Mouse (Mus musculus) embryonic fibroblast, embryonic 13.5 days (primary cell): ENCODE results near the gene Btnl4. TPM values are rescaled to one million over a fixed set of nuclear protein-coding genes. Genes with fewer than 3 reads are reported as not detected.

ENCODE experiments used
- H3K27ac ChIP-seq: 2 replicates; pipeline ENCODE4 v1.5.1; 2012; ENCODE audit warnings: low read length, control low read depth, inconsistent platforms; ENCODE audit not compliant: insufficient read depth
- H3K4me1 ChIP-seq: 2 replicates; pipeline ENCODE4 v1.6.1; 2011; ENCODE audit warnings: low read length; ENCODE audit not compliant: control insufficient read depth, insufficient read depth
- H3K4me3 ChIP-seq: 2 replicates; pipeline ENCODE4 v1.5.1; 2011; ENCODE audit warnings: mild to moderate bottlenecking, control low read depth, low read length; ENCODE audit not compliant: insufficient read depth
- CTCF ChIP-seq: IDR thresholded peaks from 2 replicates; pipeline ENCODE4 v1.5.1; 2011; ENCODE audit warnings: mild to moderate bottlenecking, control low read depth, low read length, moderate library complexity, borderline replicate concordance; ENCODE audit not compliant: insufficient read depth
- POLR2A ChIP-seq: IDR thresholded peaks from 2 replicates; pipeline ENCODE4 v1.6.1; 2011; ENCODE audit warnings: low read depth, mild to moderate bottlenecking, control low read depth, low read length, moderate library complexity
- polyA plus RNA-seq: library from polyadenylated mRNA; stranded (reverse); fragments of >200 nt; gene quantifications from 2 replicates; pipeline ENCODE4 v1.2.4, GENCODE M21; 2011; ENCODE audit warnings: low read depth; ENCODE audit not compliant: missing spikeins, insufficient read length

Gene Btnl4
- polyA plus RNA-seq, 1 experiment = not detected

- Histone ChIP-seq H3K4me3 (no peak overlapping the region), H3K27ac (peak overlapping the region; percentile 53), H3K4me1 (peaks cover 14% of the 10 kb centered on the region)
- TF ChIP-seq POLR2A = no peak
- TF ChIP-seq CTCF = no peak
Measured at GRCm38 (mm10) chr17:34437606-34438005, 39.5 kb downstream of the Btnl4 start.

- TF ChIP-seq CTCF (no peak), POLR2A (no peak)
- H3K4me1 ChIP-seq = peaks cover 14% of the 10 kb centered on the region
- no peak overlapping the region for H3K4me3 ChIP-seq
- H3K27ac ChIP-seq = peak overlapping the region; percentile 38
Measured at GRCm38 (mm10) chr17:34437120-34437519, 40.0 kb downstream of the Btnl4 start.

- TF ChIP-seq POLR2A (no peak), CTCF (no peak)
- H3K27ac ChIP-seq = no peak overlapping the region
- no peaks in the 10 kb centered on the region for H3K4me1 ChIP-seq
- no peak overlapping the region for H3K4me3 ChIP-seq
Measured at GRCm38 (mm10) chr17:34427597-34427996, 49.5 kb downstream of the Btnl4 start.

DNA sequence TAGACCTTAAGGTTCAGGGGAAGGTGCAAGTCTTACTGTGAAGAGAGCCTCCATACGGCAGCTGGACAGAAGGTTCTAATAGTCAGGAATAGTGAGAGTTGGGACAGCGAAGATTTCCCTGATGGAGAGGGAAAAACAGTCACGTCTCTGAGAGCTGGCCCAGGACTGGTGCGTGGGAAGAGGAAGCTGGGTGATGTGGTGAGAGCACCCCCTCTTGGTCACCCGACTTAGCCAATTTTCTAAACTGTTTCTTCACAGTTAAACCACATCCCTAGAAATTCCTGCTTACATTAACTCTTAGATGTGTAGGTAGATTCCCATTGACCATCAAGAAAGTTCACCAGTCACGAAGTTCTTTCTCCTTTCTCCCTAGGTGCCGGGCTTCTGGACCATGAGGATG is 57.1 kb downstream of the Btnl4 start:
- H3K4me3 ChIP-seq = no peak overlapping the region
- no peak for TF ChIP-seq POLR2A
- no peak for TF ChIP-seq CTCF
- no peak overlapping the region for H3K27ac ChIP-seq
- no peaks in the 10 kb centered on the region for H3K4me1 ChIP-seq

Other genes starting within 250 kb of the Btnl4 start
- not detected in 2 replicates for gene H2-Ob, start 238.4 kb downstream of the Btnl4 start, polyA plus RNA-seq
- not detected in 2 replicates for gene H2-Ab1, start 219.6 kb downstream of the Btnl4 start, polyA plus RNA-seq
- gene H2-Aa, start 189.5 kb downstream of the Btnl4 start, polyA plus RNA-seq = not detected in 2 replicates
- not detected in 2 replicates for gene H2-Eb1, start 171.5 kb downstream of the Btnl4 start, polyA plus RNA-seq
- not detected in 2 replicates for gene H2-Eb2, start 151.7 kb downstream of the Btnl4 start, polyA plus RNA-seq
- not detected in 2 replicates for gene Btnl2, start 122.5 kb downstream of the Btnl4 start, polyA plus RNA-seq
- not detected in 2 replicates for gene Btnl1, start 100.2 kb downstream of the Btnl4 start, polyA plus RNA-seq
- gene BC051142, start 78.5 kb downstream of the Btnl4 start, polyA plus RNA-seq = not detected in 2 replicates
- not detected in 2 replicates for gene Btnl6, start 40.0 kb upstream of the Btnl4 start, polyA plus RNA-seq
- gene Notch4, start 87.0 kb upstream of the Btnl4 start, polyA plus RNA-seq = 0.28 and 0.56 TPM in 2 replicates
- 0.99 and 1.0 TPM in 2 replicates for gene Gpsm3, start 112.5 kb upstream of the Btnl4 start, polyA plus RNA-seq
- gene Pbx2, start 113.9 kb upstream of the Btnl4 start, polyA plus RNA-seq = 38.2 and 43.9 TPM in 2 replicates
- 0.70 and 0.83 TPM in 2 replicates for gene Ager, start 120.5 kb upstream of the Btnl4 start, polyA plus RNA-seq
- gene Rnf5, start 126.4 kb upstream of the Btnl4 start, polyA plus RNA-seq = 34.1 and 41.0 TPM in 2 replicates
- 97.5 and 109 TPM in 2 replicates for gene Agpat1, start 126.9 kb upstream of the Btnl4 start, polyA plus RNA-seq
- 0.48 and 0.51 TPM in 2 replicates for gene Egfl8, start 138.7 kb upstream of the Btnl4 start, polyA plus RNA-seq
- gene Ppt2, start 151.2 kb upstream of the Btnl4 start, polyA plus RNA-seq = 28.2 and 32.3 TPM in 2 replicates
- gene Prrt1, start 152.2 kb upstream of the Btnl4 start, polyA plus RNA-seq = 0.53 TPM in 1 of 2 replicates, not detected in the other
- 17.9 and 20.2 TPM in 2 replicates for gene Fkbpl, start 167.4 kb upstream of the Btnl4 start, polyA plus RNA-seq
- gene Atf6b, start 169.8 kb upstream of the Btnl4 start, polyA plus RNA-seq = 65.2 and 83.8 TPM in 2 replicates
- gene Tnxb, start 193.2 kb upstream of the Btnl4 start, polyA plus RNA-seq = 0.19 and 0.20 TPM in 2 replicates